Mouse (Mus musculus): ENCODE data around the gene Fpr2. TPM values are rescaled to one million over a fixed set of nuclear protein-coding genes. Genes with fewer than 3 reads are reported as not detected.
A peak's percentile ranks its signal among the peaks of the same experiment; 100 is the strongest.
"Not testable (repeated sequence)": the region's sequence is repeated elsewhere in the genome, so short reads cannot be mapped to it uniquely, and the experiment has no call there.

Fpr2 gene
- polyA plus RNA-seq, 1 experiment from 2014 or later = 3.5 TPM

GRCm38 (mm10) chr17:17883840-17884239 is 3.8 kb upstream of the Fpr2 start, which contains the start of gene Fpr1:
TSS of gene Fpr1 (minus strand) at chr17:17883940.
- Histone ChIP-seq H3K27ac (replicated peaks) (no peak within 1 kb of the TSS), H3K4me2 (no peak within 1 kb of the TSS), H3K4me3 (replicated peaks) (no peak within 1 kb of the TSS), H3K27me3 (no peaks in the 10 kb centered on the region), H3K36me3 (replicated peaks) (no peaks in the 10 kb centered on the region), H3K4me1 (replicated peaks) (no peaks in the 10 kb centered on the region), H3K9me3 (replicated peaks) (no peaks in the 10 kb centered on the region), H3K9ac (no peak within 1 kb of the TSS)
- ATAC-seq (ENCODE audit: insufficient read depth) = no peak
- WGBS (ENCODE audit: insufficient replicate concordance) = 42% methylated on average over 1 of the region's 1 CpGs

- Histone ChIP-seq H3K4me1 (replicated peaks) (no peaks in the 10 kb centered on the region), H3K4me2 (no peak overlapping the region)
- 54% methylated on average over 2 of the region's 2 CpGs for WGBS (ENCODE audit: insufficient replicate concordance)
Measured at GRCm38 (mm10) chr17:17889732-17890425, 2.3 kb downstream of the Fpr2 start.

GRCm38 (mm10) chr17:17896039-17896438 is 8.4 kb downstream of the Fpr2 start:
- Histone ChIP-seq H3K4me2 (no peak overlapping the region), H3K27me3 (no peaks in the 10 kb centered on the region), H3K9ac (no peak overlapping the region), H3K9me3 (replicated peaks) (no peaks in the 10 kb centered on the region), H3K36me3 (replicated peaks) (no peaks in the 10 kb centered on the region), H3K4me3 (replicated peaks) (no peak overlapping the region), H3K27ac (replicated peaks) (no peak overlapping the region), H3K4me1 (replicated peaks) (no peaks in the 10 kb centered on the region)
- WGBS (ENCODE audit: insufficient replicate concordance) = under 1% methylated on average over 4 of the region's 4 CpGs
- ATAC-seq (ENCODE audit: insufficient read depth) = no peak

More at GRCm38 (mm10) chr17:17889732-17890425, 2.3 kb downstream of the Fpr2 start:
- ATAC-seq (ENCODE audit: insufficient read depth) = no peak
- Histone ChIP-seq H3K36me3 (replicated peaks) (no peaks in the 10 kb centered on the region), H3K9ac (no peak overlapping the region), H3K27me3 (no peaks in the 10 kb centered on the region), H3K4me3 (replicated peaks) (no peak overlapping the region), H3K9me3 (replicated peaks) (no peaks in the 10 kb centered on the region), H3K27ac (replicated peaks) (no peak overlapping the region)

- H3K4me2 ChIP-seq = no peak overlapping the region
- no peak for ATAC-seq (ENCODE audit: insufficient read depth)
- WGBS (ENCODE audit: insufficient replicate concordance) = 51% methylated on average over 2 of the region's 2 CpGs
Measured at GRCm38 (mm10) chr17:17899268-17899667, 11.6 kb downstream of the Fpr2 start.

GRCm38 (mm10) chr17:17900768-17901167 is 13.1 kb downstream of the Fpr2 start:
- ATAC-seq (ENCODE audit: insufficient read depth) = peak; percentile 57; the same call in 1 of the 2 replicates
- Histone ChIP-seq H3K9ac (no peak overlapping the region), H3K4me1 (replicated peaks) (no peaks in the 10 kb centered on the region), H3K36me3 (replicated peaks) (no peaks in the 10 kb centered on the region), H3K4me3 (replicated peaks) (no peak overlapping the region), H3K4me2 (no peak overlapping the region), H3K27me3 (no peaks in the 10 kb centered on the region), H3K27ac (replicated peaks) (no peak overlapping the region), H3K9me3 (replicated peaks) (no peaks in the 10 kb centered on the region)
- WGBS (ENCODE audit: insufficient replicate concordance) = 30% methylated on average over 1 of the region's 1 CpGs

More at GRCm38 (mm10) chr17:17899268-17899667, 11.6 kb downstream of the Fpr2 start:
- no peak overlapping the region for H3K4me3 ChIP-seq (replicated peaks)
- no peaks in the 10 kb centered on the region for H3K4me1 ChIP-seq (replicated peaks)
- H3K36me3 ChIP-seq (replicated peaks) = no peaks in the 10 kb centered on the region
- no peak overlapping the region for H3K9ac ChIP-seq
- H3K9me3 ChIP-seq (replicated peaks) = no peaks in the 10 kb centered on the region
- no peak overlapping the region for H3K27ac ChIP-seq (replicated peaks)
- H3K27me3 ChIP-seq = no peaks in the 10 kb centered on the region

GRCm38 (mm10) chr17:17909636-17910421 is 22.2 kb downstream of the Fpr2 start:
- WGBS (ENCODE audit: insufficient replicate concordance) = 17% methylated on average over 51 of the region's 51 CpGs
- no peak overlapping the region for H3K27ac ChIP-seq (replicated peaks)
- no peak overlapping the region for H3K9ac ChIP-seq
- peaks cover 13% of the 10 kb centered on the region; the same call in 1 of the 2 replicates for H3K27me3 ChIP-seq
- H3K4me1 ChIP-seq (replicated peaks) = no peaks in the 10 kb centered on the region
- peak overlapping the region; percentile 59 for H3K4me2 ChIP-seq
- H3K9me3 ChIP-seq (replicated peaks) = no peaks in the 10 kb centered on the region
- peak overlapping the region; percentile 38 for H3K4me3 ChIP-seq (replicated peaks)
- peak; percentile 87 for ATAC-seq (ENCODE audit: insufficient read depth)
- H3K36me3 ChIP-seq (replicated peaks) = no peaks in the 10 kb centered on the region

- not testable (repeated sequence) for ATAC-seq (ENCODE audit: insufficient read depth); H3K9me3 ChIP-seq (replicated peaks); H3K4me3 ChIP-seq (replicated peaks); H3K4me2 ChIP-seq; H3K4me1 ChIP-seq (replicated peaks); H3K9ac ChIP-seq; H3K36me3 ChIP-seq (replicated peaks); H3K27ac ChIP-seq (replicated peaks)
- WGBS (ENCODE audit: insufficient replicate concordance) = 60% methylated on average over 8 of the region's 8 CpGs
- peaks cover 13% of the 10 kb centered on the region; the same call in 1 of the 2 replicates for H3K27me3 ChIP-seq
Measured at GRCm38 (mm10) chr17:17912618-17913017, 25.0 kb downstream of the Fpr2 start.

GRCm38 (mm10) chr17:17917376-17917775 is 29.8 kb downstream of the Fpr2 start:
- Histone ChIP-seq H3K9me3 (replicated peaks) (no peaks in the 10 kb centered on the region), H3K36me3 (replicated peaks) (no peaks in the 10 kb centered on the region), H3K4me2 (no peak overlapping the region), H3K27ac (replicated peaks) (no peak overlapping the region), H3K4me3 (replicated peaks) (no peak overlapping the region), H3K9ac (no peak overlapping the region), H3K4me1 (replicated peaks) (no peaks in the 10 kb centered on the region), H3K27me3 (no peaks in the 10 kb centered on the region)
- WGBS (ENCODE audit: insufficient replicate concordance) = 65% methylated on average over 1 of the region's 1 CpGs
- ATAC-seq (ENCODE audit: insufficient read depth) = no peak

- H3K9ac ChIP-seq = no peak overlapping the region
- no peak overlapping the region for H3K4me2 ChIP-seq
- H3K27me3 ChIP-seq = no peaks in the 10 kb centered on the region
- ATAC-seq (ENCODE audit: insufficient read depth) = no peak
- H3K36me3 ChIP-seq (replicated peaks) = no peaks in the 10 kb centered on the region
- H3K27ac ChIP-seq (replicated peaks) = no peak overlapping the region
- no peaks in the 10 kb centered on the region for H3K9me3 ChIP-seq (replicated peaks)
- H3K4me3 ChIP-seq (replicated peaks) = no peak overlapping the region
- no peaks in the 10 kb centered on the region for H3K4me1 ChIP-seq (replicated peaks)
Measured at GRCm38 (mm10) chr17:17917782-17918181, 30.2 kb downstream of the Fpr2 start.
